ENCODE assay signal across 8 mouse cellular contexts in the genomic region with DNA sequence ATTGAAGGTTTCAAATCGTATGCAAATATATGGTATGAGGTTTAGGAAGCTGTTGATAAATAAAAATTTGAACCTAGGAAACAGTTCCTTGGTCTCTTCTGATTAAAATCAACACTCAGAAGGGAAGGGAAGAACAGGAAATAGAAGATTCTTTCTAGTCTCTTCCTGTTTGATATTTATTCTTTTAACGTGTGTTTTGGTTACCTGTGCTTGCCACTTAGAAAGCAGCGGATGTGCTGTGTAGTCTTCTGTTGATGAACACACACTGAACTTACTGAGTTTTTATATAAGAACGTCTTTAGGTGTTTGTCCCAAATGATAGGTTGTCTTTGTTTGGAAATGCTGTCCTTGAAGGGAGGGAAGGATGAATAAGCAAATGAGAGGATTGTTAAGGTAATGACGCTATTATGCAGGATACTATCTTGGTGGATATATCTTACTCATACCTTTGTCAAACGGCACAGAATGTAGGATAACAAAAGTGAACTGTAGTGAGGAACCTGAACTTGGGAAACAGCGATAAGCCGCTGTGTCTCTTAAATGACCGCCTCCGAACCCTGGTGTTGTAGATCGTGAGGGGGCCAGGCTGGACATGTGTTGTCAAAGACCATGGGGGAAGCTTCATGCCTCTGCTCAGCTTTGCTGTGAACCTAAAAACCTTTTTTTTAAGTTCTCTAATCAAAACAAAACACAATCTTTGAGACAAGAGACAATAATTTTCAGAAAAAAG. TPM values are rescaled to one million over a fixed set of nuclear protein-coding genes. Genes with fewer than 3 reads are reported as not detected.
A peak's percentile ranks its signal among the peaks of the same experiment; 100 is the strongest.
DNase-seq lines count a peak whose midpoint lies in the region; ATAC-seq lines count a peak whose summit lies in the region.

No protein-coding gene starts in this region.

- no peaks in the 10 kb centered on the region for H3K36me3 ChIP-seq in heart, embryonic 15.5 days
- no peaks in the 10 kb centered on the region for H3K36me3 ChIP-seq in forebrain, embryonic 16.5 days (ENCODE audit: control insufficient read depth, insufficient read depth)
- H3K36me3 ChIP-seq in macrophage (ENCODE audit: inconsistent target) = no peaks in the 10 kb centered on the region

- no peak overlapping the region for H3K9ac ChIP-seq in heart, embryonic 15.5 days
- H3K9ac ChIP-seq in forebrain, embryonic 16.5 days (replicated peaks; ENCODE audit: low read depth, low read length) = no peak overlapping the region

- H3K27me3 ChIP-seq in heart, embryonic 15.5 days = peaks cover 79% of the 10 kb centered on the region
- no peaks in the 10 kb centered on the region for H3K27me3 ChIP-seq in forebrain, embryonic 16.5 days (replicated peaks; ENCODE audit: control insufficient read depth, insufficient read depth, low read length)

- 45% methylated on average over 11 of the region's 11 CpGs for whole genome bisulfite sequencing in heart, embryonic 15.5 days
- WGBS in forebrain, embryonic 16.5 days = 63% methylated on average over 11 of the region's 11 CpGs
- WGBS in macrophage (ENCODE audit: missing documents) = 28% methylated on average over 11 of the region's 11 CpGs

- no peak for DNase-seq in heart, postnatal 25 days (ENCODE audit: low spot score)
- DNase-seq in CD4-positive, CD25-positive, alpha-beta regulatory T cell, adult 2 months (ENCODE audit: low read depth, low spot score) = peak; percentile 67
- no peak for DNase-seq in layer of hippocampus, adult 8-10 months (ENCODE audit: low spot score in 2 of 2)
- no peak for DNase-seq in c-Kit-positive CD71-positive TER-119-positive erythroid progenitor cells, embryonic 14.5 days (ENCODE audit: low spot score)
- DNase-seq in ovary, postnatal 36 days (ENCODE audit: low spot score) = no peak

- peaks cover 12% of the 10 kb centered on the region for H3K4me1 ChIP-seq in heart, embryonic 15.5 days (replicated peaks)
- H3K4me1 ChIP-seq in forebrain, embryonic 16.5 days (replicated peaks; ENCODE audit: control insufficient read depth, insufficient read depth, low read length) = peaks cover 5% of the 10 kb centered on the region

- peak overlapping the region; percentile 65 for H3K4me3 ChIP-seq in heart, embryonic 15.5 days
- peak overlapping the region; percentile 93 for H3K4me3 ChIP-seq in forebrain, embryonic 16.5 days (replicated peaks; ENCODE audit: low read length)
- peak overlapping the region; percentile 61 for H3K4me3 ChIP-seq in macrophage (ENCODE audit: inconsistent target)

- H3K27ac ChIP-seq in heart, embryonic 15.5 days = no peak overlapping the region
- H3K27ac ChIP-seq in forebrain, embryonic 16.5 days (ENCODE audit: low read length) = no peak overlapping the region
- H3K27ac ChIP-seq in macrophage = peak overlapping the region; percentile 54; the same call in 1 of the 2 replicates

- H3K9me3 ChIP-seq in heart, embryonic 15.5 days (replicated peaks) = no peaks in the 10 kb centered on the region
- H3K9me3 ChIP-seq in forebrain, embryonic 16.5 days (ENCODE audit: control insufficient read depth, low read length) = no peaks in the 10 kb centered on the region

- peaks cover 54% of the 10 kb centered on the region for H3K79me2 ChIP-seq in macrophage (ENCODE audit: inconsistent target)

- no peak for ATAC-seq in heart, embryonic 15.5 days (replicated peaks; ENCODE audit: insufficient number of reproducible peaks, insufficient read depth, low FRiP score, low read depth)
- ATAC-seq in forebrain, embryonic 16.5 days = no peak

- intact Hi-C loops in heart, postnatal 25 days (cut with DNase I) = no loop called here

- peak overlapping the region; percentile 96 for H3K4me2 ChIP-seq in heart, embryonic 15.5 days
- H3K4me2 ChIP-seq in forebrain, embryonic 16.5 days (ENCODE audit: low read length) = peak overlapping the region; percentile 94

RNA-seq across cellular contexts. Expression of gene Tes, which starts 1.4 kb away (rescaled TPM):
- 10.0 and 17.2 TPM in 2 replicates for polyA plus RNA-seq in heart, embryonic 15.5 days (2015; fragmentation: Nextera tagmentation; extraction: Ambion mirVana)
- 1 to 10 TPM; 3.0 to 3.5 TPM for total RNA-seq in heart, postnatal 25 days (2021)
- polyA plus RNA-seq in forebrain, embryonic 16.5 days (2015; fragmentation: Nextera tagmentation; extraction: Ambion mirVana) = 31.4 and 32.1 TPM in 2 replicates
- total RNA-seq in macrophage (2018; cell fraction: chromatin; rRNA removed) = 10 to 100 TPM in 20 of 26 experiments, 1 to 10 TPM in 6; 7.4 to 78.9 (median 18.4) TPM
- total RNA-seq in macrophage (2018; cell fraction: cytosol; rRNA removed) = 10 to 100 TPM in 12 of 26 experiments, 1 to 10 TPM in 14; 8.2 to 30.1 (median 10.0) TPM
- total RNA-seq in macrophage (2018; cell fraction: nucleus; rRNA removed) = 10 to 100 TPM in 24 of 26 experiments, 1 to 10 TPM in 2; 8.6 to 61.5 (median 15.1) TPM
- polyA plus RNA-seq in macrophage (2018) = 6.0 to 18.5 TPM (median 7.7 TPM) in 3 replicates
- 1 to 10 TPM; 2.1 to 2.7 (median 2.4) TPM for total RNA-seq in layer of hippocampus, adult 8-10 months (2022)
